Mouse (Mus musculus): ENCODE data around the gene Mtrex.

Gene Mtrex

GRCm38 (mm10) chr13:112927287-112928001 is at the start of gene Mtrex, which contains the start of gene Dhx29:
Gene Mtrex, minus strand, starts transcription at chr13:112927398.
Gene Dhx29, plus strand, starts transcription at chr13:112927454.
- in situ Hi-C loops (cut with MboI, MseI): loop anchor here (5.0 kb wide), 1 partner anchor 60 kb away; the partner anchor contains the start of gene Ccno

- in situ Hi-C loops (cut with MboI, MseI): no loop called here
Observed at GRCm38 (mm10) chr13:112976720-112977119, 49.5 kb upstream of the Mtrex start.

GRCm38 (mm10) chr13:112967267-112967666 is 40.1 kb upstream of the Mtrex start:
- in situ Hi-C loops (cut with MboI, MseI): no loop called here

- in situ Hi-C loops (cut with MboI, MseI): no loop called here
Observed at GRCm38 (mm10) chr13:112964421-112964820, 37.2 kb upstream of the Mtrex start.

- in situ Hi-C loops (cut with MboI, MseI): no loop called here
Observed at GRCm38 (mm10) chr13:112963081-112963480, 35.9 kb upstream of the Mtrex start.

GRCm38 (mm10) chr13:112954067-112954466 is 26.9 kb upstream of the Mtrex start:
- in situ Hi-C loops (cut with MboI, MseI): no loop called here

GRCm38 (mm10) chr13:112945900-112946299 is 18.7 kb upstream of the Mtrex start:
- in situ Hi-C loops (cut with MboI, MseI): no loop called here

- in situ Hi-C loops (cut with MboI, MseI): no loop called here
Observed at GRCm38 (mm10) chr13:112945312-112945711, 18.1 kb upstream of the Mtrex start.

GRCm38 (mm10) chr13:112941879-112942330 is 14.7 kb upstream of the Mtrex start:
- in situ Hi-C loops (cut with MboI, MseI): no loop called here

- in situ Hi-C loops (cut with MboI, MseI): no loop called here
Observed at GRCm38 (mm10) chr13:112938130-112938529, 10.9 kb upstream of the Mtrex start.

- in situ Hi-C loops (cut with MboI, MseI): loop anchor here (5.0 kb wide), 1 partner anchor 59 kb away; the partner anchor contains the start of gene Ccno
Observed at GRCm38 (mm10) chr13:112928038-112928668, 955 bp upstream of the Mtrex start.

- in situ Hi-C loops (cut with MboI, MseI): loop anchor here (5.0 kb wide), 1 partner anchor 61 kb away; the partner anchor contains the start of gene Ccno
Observed at GRCm38 (mm10) chr13:112926796-112927195, 402 bp downstream of the Mtrex start.

- in situ Hi-C loops (cut with MboI, MseI): loop anchor here (5.0 kb wide), 1 partner anchor 61 kb away; the partner anchor contains the start of gene Ccno
Observed at GRCm38 (mm10) chr13:112925976-112926375, 1.2 kb downstream of the Mtrex start.

GRCm38 (mm10) chr13:112925266-112925665 is 1.9 kb downstream of the Mtrex start:
- in situ Hi-C loops (cut with MboI, MseI): loop anchor here (5.0 kb wide), 1 partner anchor 62 kb away; the partner anchor contains the start of gene Ccno

GRCm38 (mm10) chr13:112920906-112921305 is 6.3 kb downstream of the Mtrex start:
- in situ Hi-C loops (cut with MboI, MseI): no loop called here

GRCm38 (mm10) chr13:112919141-112919865 is 7.9 kb downstream of the Mtrex start:
- in situ Hi-C loops (cut with MboI, MseI): no loop called here

GRCm38 (mm10) chr13:112910434-112910833 is 16.8 kb downstream of the Mtrex start:
- in situ Hi-C loops (cut with MboI, MseI): no loop called here

- in situ Hi-C loops (cut with MboI, MseI): no loop called here
Observed at GRCm38 (mm10) chr13:112909663-112910062, 17.5 kb downstream of the Mtrex start.

- in situ Hi-C loops (cut with MboI, MseI): no loop called here
Observed at GRCm38 (mm10) chr13:112902176-112902575, 25.0 kb downstream of the Mtrex start.

GRCm38 (mm10) chr13:112887234-112887633 is 40.0 kb downstream of the Mtrex start:
- in situ Hi-C loops (cut with MboI, MseI): loop anchor here (25.0 kb wide), 1 partner anchor 1450 kb away; no protein-coding TSS in a partner anchor

GRCm38 (mm10) chr13:112871500-112872266 is 55.5 kb downstream of the Mtrex start:
- in situ Hi-C loops (cut with MboI, MseI): loop anchor here (5.0 kb wide), 1 partner anchor 209 kb away; the partner anchor contains the start of gene Slc38a9

Data from regulatory T cell (primary cell).